Mouse (Mus musculus) hindbrain, embryonic 13.5 days (tissue): Measurements from ENCODE around the gene Efna1. TPM values are rescaled to one million over a fixed set of nuclear protein-coding genes. Genes with fewer than 3 reads are reported as not detected.

Experiments used
- ATAC-seq: fragments of 200-750 bp; cut with Nextera tagmentation; 2 replicates; pipeline ENCODE4 v1.8.0; 2017; ENCODE audit warnings: moderate TSS enrichment; ENCODE audit not compliant: low FRiP score
- H3K27ac ChIP-seq: fragments of 300-500 bp; sonication (generic); 2 replicates; pipeline ENCODE4 v1.5.1; 2015; ENCODE audit warnings: inconsistent platforms, mild to moderate bottlenecking, moderate library complexity
- H3K27me3 ChIP-seq: fragments of 300-500 bp; sonication (generic); 2 replicates; pipeline ENCODE4 v1.6.1; 2015; ENCODE audit warnings: mild to moderate bottlenecking, inconsistent platforms
- H3K36me3 ChIP-seq: fragments of 300-500 bp; sonication (generic); 2 replicates; pipeline ENCODE4 v1.6.1; 2015; ENCODE audit warnings: mild to moderate bottlenecking, inconsistent platforms
- H3K4me1 ChIP-seq: fragments of 300-500 bp; sonication (generic); replicated peaks from 2 replicates; pipeline ENCODE4 v1.6.1; 2015; ENCODE audit warnings: inconsistent platforms
- H3K4me2 ChIP-seq: fragments of 300-500 bp; sonication (generic); 2 replicates; pipeline ENCODE4 v1.6.1; 2015; ENCODE audit warnings: inconsistent platforms, mild to moderate bottlenecking, moderate library complexity
- H3K4me3 ChIP-seq: fragments of 300-500 bp; sonication (generic); 2 replicates; pipeline ENCODE4 v1.5.1; 2015; ENCODE audit warnings: mild to moderate bottlenecking, inconsistent platforms
- H3K9ac ChIP-seq: fragments of 300-500 bp; sonication (generic); 2 replicates; pipeline ENCODE4 v1.6.1; 2015; ENCODE audit warnings: mild to moderate bottlenecking, inconsistent platforms
- H3K9me3 ChIP-seq: fragments of 300-500 bp; sonication (generic); 2 replicates; pipeline ENCODE4 v1.6.1; 2016; ENCODE audit warnings: inconsistent platforms
- WGBS: fragments of 180-500 bp; shearing (Covaris S2); methylation state at CpG from one replicate; pipeline ENCODE4 v1.1.7; 2015; 5-methylcytosine and 5-hydroxymethylcytosine counted together
- polyA plus RNA-seq: library from polyadenylated mRNA; unstranded; fragments of >200 nt; fragmentation: Nextera tagmentation; extraction: Ambion mirVana; gene quantifications from 2 replicates; pipeline ENCODE4 v1.2.1, GENCODE M21; 2015

The Efna1 gene
- polyA plus RNA-seq, 1 experiment from 2014 or later: 12.4 TPM

- Histone ChIP-seq H3K27ac (peak within 1 kb of the TSS; percentile 98), H3K36me3 (peaks cover 26% of the 10 kb centered on the region), H3K4me3 (peak within 1 kb of the TSS; percentile 72), H3K27me3 (no peaks in the 10 kb centered on the region), H3K4me1 (peaks cover 62% of the 10 kb centered on the region), H3K4me2 (peak within 1 kb of the TSS; percentile 93), H3K9me3 (no peaks in the 10 kb centered on the region), H3K9ac (peak within 1 kb of the TSS; percentile 88)
- WGBS: under 1% methylated on average over 42 of the region's 42 CpGs
- ATAC-seq: peak; percentile 49
Measured at GRCm38 (mm10) chr3:89246261-89247100, 34.5 kb downstream of the Efna1 start, which contains the start of gene Trim46. Trim46 (minus strand) TSS chr3:89246309.

GRCm38 (mm10) chr3:89245688-89246171 is 35.2 kb downstream of the Efna1 start, which contains the start of gene Krtcap2:
Krtcap2 (plus strand) TSS chr3:89245966.
- WGBS: 3% methylated on average over 20 of the region's 20 CpGs
- H3K4me1 ChIP-seq: peaks cover 55% of the 10 kb centered on the region

GRCm38 (mm10) chr3:89244982-89245687 is 35.8 kb downstream of the Efna1 start:
- peak overlapping the region; percentile 88 for H3K9ac ChIP-seq
- H3K4me2 ChIP-seq: peak overlapping the region; percentile 93
- under 1% methylated on average over 15 of the region's 26 CpGs for WGBS
- H3K36me3 ChIP-seq: peaks cover 40% of the 10 kb centered on the region
- ATAC-seq: peak; percentile 67
- H3K27me3 ChIP-seq: no peaks in the 10 kb centered on the region
- H3K27ac ChIP-seq: peak overlapping the region; percentile 98
- H3K4me3 ChIP-seq: peak overlapping the region; percentile 72
- H3K4me1 ChIP-seq: peaks cover 50% of the 10 kb centered on the region
- no peaks in the 10 kb centered on the region for H3K9me3 ChIP-seq

More at GRCm38 (mm10) chr3:89245688-89246171, 35.2 kb downstream of the Efna1 start, which contains the start of gene Krtcap2:
- ATAC-seq: peak; percentile 68
- no peaks in the 10 kb centered on the region for H3K9me3 ChIP-seq
- peak within 1 kb of the TSS; percentile 98 for H3K27ac ChIP-seq
- H3K4me2 ChIP-seq: peak within 1 kb of the TSS; percentile 93
- peak within 1 kb of the TSS; percentile 88 for H3K9ac ChIP-seq
- H3K4me3 ChIP-seq: peak within 1 kb of the TSS; percentile 72
- H3K36me3 ChIP-seq: peaks cover 34% of the 10 kb centered on the region
- H3K27me3 ChIP-seq: no peaks in the 10 kb centered on the region

GRCm38 (mm10) chr3:89244158-89244981 is 36.6 kb downstream of the Efna1 start:
- H3K36me3 ChIP-seq: peaks cover 41% of the 10 kb centered on the region
- peak overlapping the region; percentile 88 for H3K9ac ChIP-seq
- peak overlapping the region; percentile 72 for H3K4me3 ChIP-seq
- H3K27me3 ChIP-seq: no peaks in the 10 kb centered on the region
- H3K4me1 ChIP-seq: peaks cover 50% of the 10 kb centered on the region
- 12% methylated on average over 25 of the region's 25 CpGs for WGBS
- H3K27ac ChIP-seq: peak overlapping the region; percentile 98
- ATAC-seq: peak; percentile 47
- H3K4me2 ChIP-seq: peak overlapping the region; percentile 93
- no peaks in the 10 kb centered on the region for H3K9me3 ChIP-seq

- Histone ChIP-seq H3K27ac (peak overlapping the region; percentile 98), H3K4me3 (peak overlapping the region; percentile 72), H3K4me1 (peaks cover 50% of the 10 kb centered on the region), H3K4me2 (peak overlapping the region; percentile 93), H3K36me3 (peaks cover 42% of the 10 kb centered on the region), H3K9me3 (no peaks in the 10 kb centered on the region), H3K27me3 (no peaks in the 10 kb centered on the region), H3K9ac (peak overlapping the region; percentile 88)
- 0 out of 2 replicates have a peak, but pooled peaks have one; percentile 9 for ATAC-seq
- WGBS: 15% methylated on average over 14 of the region's 14 CpGs
Measured at GRCm38 (mm10) chr3:89243609-89244008, 37.3 kb downstream of the Efna1 start.

- 70% methylated on average over 9 of the region's 9 CpGs for WGBS
- Histone ChIP-seq H3K36me3 (peaks cover 51% of the 10 kb centered on the region), H3K27ac (no peak overlapping the region), H3K9me3 (no peaks in the 10 kb centered on the region), H3K27me3 (no peaks in the 10 kb centered on the region), H3K4me3 (peak overlapping the region; percentile 72; the same call in 1 of the 2 replicates), H3K4me1 (peaks cover 43% of the 10 kb centered on the region), H3K4me2 (peak overlapping the region; percentile 93), H3K9ac (no peak overlapping the region)
- ATAC-seq: no peak
Measured at GRCm38 (mm10) chr3:89242331-89242895, 38.5 kb downstream of the Efna1 start.

GRCm38 (mm10) chr3:89238494-89238893 is 42.4 kb downstream of the Efna1 start:
- 72% methylated on average over 8 of the region's 12 CpGs for WGBS

GRCm38 (mm10) chr3:89237682-89238081 is 43.3 kb downstream of the Efna1 start:
- Histone ChIP-seq H3K4me2 (no peak overlapping the region), H3K4me3 (no peak overlapping the region), H3K4me1 (peaks cover 12% of the 10 kb centered on the region), H3K9me3 (no peaks in the 10 kb centered on the region), H3K36me3 (peaks cover 97% of the 10 kb centered on the region), H3K27me3 (no peaks in the 10 kb centered on the region), H3K27ac (no peak overlapping the region), H3K9ac (no peak overlapping the region)
- ATAC-seq: no peak
- 94% methylated on average over 21 of the region's 21 CpGs for WGBS

More at GRCm38 (mm10) chr3:89238494-89238893, 42.4 kb downstream of the Efna1 start:
- no peak for ATAC-seq
- no peaks in the 10 kb centered on the region for H3K27me3 ChIP-seq
- peaks cover 90% of the 10 kb centered on the region for H3K36me3 ChIP-seq
- no peaks in the 10 kb centered on the region for H3K9me3 ChIP-seq
- H3K4me1 ChIP-seq: peaks cover 20% of the 10 kb centered on the region
- no peak overlapping the region for H3K27ac ChIP-seq
- H3K4me3 ChIP-seq: no peak overlapping the region
- H3K4me2 ChIP-seq: no peak overlapping the region
- no peak overlapping the region for H3K9ac ChIP-seq

GRCm38 (mm10) chr3:89236516-89236915 is 44.4 kb downstream of the Efna1 start:
- no peak overlapping the region for H3K4me2 ChIP-seq
- peaks cover 88% of the 10 kb centered on the region for H3K36me3 ChIP-seq
- H3K27me3 ChIP-seq: no peaks in the 10 kb centered on the region
- no peaks in the 10 kb centered on the region for H3K9me3 ChIP-seq
- no peak overlapping the region for H3K4me3 ChIP-seq
- no peak for ATAC-seq
- H3K9ac ChIP-seq: no peak overlapping the region
- 94% methylated on average over 10 of the region's 10 CpGs for WGBS
- H3K4me1 ChIP-seq: peaks cover under 1% of the 10 kb centered on the region; the same call in 1 of the 2 replicates
- no peak overlapping the region for H3K27ac ChIP-seq

- H3K9me3 ChIP-seq: no peaks in the 10 kb centered on the region
- H3K4me3 ChIP-seq: no peak overlapping the region
- no peak overlapping the region for H3K4me2 ChIP-seq
- H3K27ac ChIP-seq: no peak overlapping the region
- H3K27me3 ChIP-seq: 0 out of 2 replicates have a peak, but pooled peaks cover 8% of the 10 kb centered on the region
- ATAC-seq: no peak
- no peak overlapping the region for H3K9ac ChIP-seq
- peaks cover 2% of the 10 kb centered on the region for H3K4me1 ChIP-seq
- H3K36me3 ChIP-seq: peaks cover 59% of the 10 kb centered on the region
- 82% methylated on average over 12 of the region's 14 CpGs for WGBS
Measured at GRCm38 (mm10) chr3:89233562-89234110, 47.3 kb downstream of the Efna1 start.

- Histone ChIP-seq H3K4me1 (peaks cover 11% of the 10 kb centered on the region), H3K4me2 (no peak overlapping the region), H3K9ac (no peak overlapping the region), H3K27ac (no peak overlapping the region), H3K27me3 (0 out of 2 replicates have a peak, but pooled peaks cover 8% of the 10 kb centered on the region), H3K36me3 (peaks cover 49% of the 10 kb centered on the region), H3K9me3 (no peaks in the 10 kb centered on the region), H3K4me3 (no peak overlapping the region)
- no peak for ATAC-seq
- 74% methylated on average over 6 of the region's 6 CpGs for WGBS
Measured at GRCm38 (mm10) chr3:89232614-89233013, 48.3 kb downstream of the Efna1 start.
